Comparison of ENCODE assay signal across 8 mouse cellular contexts in genomic region chr1:37429366-37430296, GRCm38 (mm10). TPM values are rescaled to one million over a fixed set of nuclear protein-coding genes. Genes with fewer than 3 reads are reported as not detected.
DNase-seq lines count a peak whose midpoint lies in the region; ATAC-seq and TF ChIP-seq lines count a peak whose summit lies in the region.

Coa5 (minus strand) TSS chr1:37430103.
Unc50 (plus strand) TSS chr1:37430139.

- no peak for TF ChIP-seq RAD21 in MEL (IDR thresholded peaks at IDR 0.05; ENCODE audit: low read depth, low read length)

- no peaks in the 10 kb centered on the region for H3K9me3 ChIP-seq in MEL (replicated peaks; ENCODE audit: insufficient read depth, low read length)
- no peaks in the 10 kb centered on the region for H3K9me3 ChIP-seq in forebrain, postnatal 0 days (ENCODE audit: low read length)
- no peaks in the 10 kb centered on the region for H3K9me3 ChIP-seq in lung, embryonic 15.5 days

- H3K36me3 ChIP-seq in MEL (ENCODE audit: control insufficient read depth in 1 of 2, insufficient read depth in 2 of 2, low read length in 2 of 2), result peaks cover 6 to 40% of the 10 kb centered on the region in 2 experiments
- H3K36me3 ChIP-seq in forebrain, postnatal 0 days (ENCODE audit: insufficient read depth), result peaks cover 25% of the 10 kb centered on the region
- H3K36me3 ChIP-seq in lung, embryonic 15.5 days, result peaks cover 37% of the 10 kb centered on the region

- peak within 1 kb of the TSS; percentile 94 for H3K4me2 ChIP-seq in forebrain, postnatal 0 days (ENCODE audit: low read depth)
- peak within 1 kb of the TSS; percentile 77 for H3K4me2 ChIP-seq in lung, embryonic 15.5 days

- H3K4me3 ChIP-seq in MEL (ENCODE audit: control insufficient read depth in 1 of 2, insufficient read depth in 1 of 2, low read depth in 2 of 2, low read length in 2 of 2), result peak within 1 kb of the TSS; percentile 92 to 93
- H3K4me3 ChIP-seq in cerebellum, adult 2 months (replicated peaks; ENCODE audit: insufficient read depth, low read depth, low read length), result peak within 1 kb of the TSS; percentile 90
- peak within 1 kb of the TSS; percentile 93 for H3K4me3 ChIP-seq in forebrain, postnatal 0 days (ENCODE audit: low read depth, low read length)
- H3K4me3 ChIP-seq in lung, embryonic 15.5 days, result peak within 1 kb of the TSS; percentile 91

- H3K27ac ChIP-seq in MEL (ENCODE audit: control insufficient read depth, low read depth, low read length), result peak within 1 kb of the TSS; percentile 94
- H3K27ac ChIP-seq in cerebellum, adult 2 months (ENCODE audit: insufficient read depth, low read length), result peak within 1 kb of the TSS; percentile 45
- peak within 1 kb of the TSS; percentile 82 for H3K27ac ChIP-seq in forebrain, postnatal 0 days (ENCODE audit: low read depth, low read length)
- H3K27ac ChIP-seq in lung, embryonic 15.5 days, result peak within 1 kb of the TSS; percentile 69

- no peak for TF ChIP-seq CTCF in MEL (IDR thresholded peaks at IDR 0.05 in 2 of 3, conservative IDR thresholded peaks at IDR 0.05 in 1 of 3; ENCODE audit: control insufficient read depth in 1 of 3, insufficient read depth in 1 of 3, low read depth in 2 of 3, low read length in 3 of 3, poor library complexity in 1 of 3, severe bottlenecking in 1 of 3)
- no peak for TF ChIP-seq CTCF in cerebellum, adult 2 months (IDR thresholded peaks at IDR 0.05; ENCODE audit: borderline replicate concordance, insufficient read depth, low read depth, low read length)
- TF ChIP-seq CTCF in forebrain, postnatal 0 days (IDR thresholded peaks at IDR 0.05; ENCODE audit: low read depth), result peak; percentile 29; the same call in 1 of the 2 replicates

- ATAC-seq in forebrain, postnatal 0 days, result peak; percentile 99
- ATAC-seq in lung, embryonic 15.5 days (ENCODE audit: borderline replicate concordance, extremely low read depth, low FRiP score, low TSS enrichment), result peak; percentile 98

- H3K27me3 ChIP-seq in MEL (ENCODE audit: control insufficient read depth in 1 of 2, insufficient read depth in 2 of 2, low read length in 2 of 2), result no peaks in the 10 kb centered on the region
- no peaks in the 10 kb centered on the region for H3K27me3 ChIP-seq in cerebellum, adult 2 months (ENCODE audit: control insufficient read depth, insufficient read depth, low read length)
- H3K27me3 ChIP-seq in forebrain, postnatal 0 days (ENCODE audit: insufficient read depth, low read length), result no peaks in the 10 kb centered on the region
- H3K27me3 ChIP-seq in lung, embryonic 15.5 days, result no peaks in the 10 kb centered on the region

- DNase-seq in MEL (ENCODE audit: low read depth, low spot score), result peak; percentile 97
- peak; percentile 96 to 97 for DNase-seq in cerebellum, adult 2 months
- DNase-seq in forebrain, postnatal 0 days, result peak; percentile 96
- DNase-seq in heart, postnatal 4 days, result peak; percentile 95
- DNase-seq in layer of hippocampus, adult 8-10 months (ENCODE audit: low spot score in 2 of 2), result peak; percentile 93 to 94
- peak; percentile 92 for DNase-seq in ovary, adult 18-20 months (ENCODE audit: low spot score)
- DNase-seq in thymus, postnatal 0 days (ENCODE audit: low spot score), result peak; percentile 97

- peak; percentile 77 to 85 for TF ChIP-seq POLR2A in MEL (IDR thresholded peaks at IDR 0.05; ENCODE audit: control insufficient read depth in 1 of 2, insufficient read depth in 1 of 2, low read depth in 1 of 2, low read length in 2 of 2, poor library complexity in 1 of 2)
- TF ChIP-seq POLR2A in cerebellum, adult 2 months (IDR thresholded peaks at IDR 0.05; ENCODE audit: borderline replicate concordance, insufficient read depth, low read length), result peak; percentile 80

- H3K9ac ChIP-seq in MEL (ENCODE audit: control insufficient read depth, low read depth, low read length, poor library complexity, severe bottlenecking), result peak within 1 kb of the TSS; percentile 86
- H3K9ac ChIP-seq in forebrain, postnatal 0 days, result peak within 1 kb of the TSS; percentile 88
- peak within 1 kb of the TSS; percentile 96 for H3K9ac ChIP-seq in lung, embryonic 15.5 days

- no peak for TF ChIP-seq EP300 in MEL (IDR thresholded peaks at IDR 0.05; ENCODE audit: low read depth in 1 of 2, low read length in 2 of 2)

- H3K79me2 ChIP-seq in MEL (ENCODE audit: control insufficient read depth, insufficient read depth, low read length, poor library complexity), result peaks cover 46% of the 10 kb centered on the region

- 1% methylated on average over 57 of the region's 57 CpGs for WGBS in cerebellum, adult 2 months
- 4% methylated on average over 57 of the region's 57 CpGs for WGBS in forebrain, postnatal 0 days
- 2% methylated on average over 57 of the region's 57 CpGs for WGBS in lung, embryonic 15.5 days

- peaks cover 14 to 35% of the 10 kb centered on the region in 2 experiments for H3K4me1 ChIP-seq in MEL (ENCODE audit: control insufficient read depth in 1 of 2, insufficient read depth in 2 of 2, low read length in 2 of 2)
- H3K4me1 ChIP-seq in cerebellum, adult 2 months (ENCODE audit: control insufficient read depth, insufficient read depth, low read length), result peaks cover 3% of the 10 kb centered on the region; the same call in 1 of the 2 replicates
- H3K4me1 ChIP-seq in forebrain, postnatal 0 days (ENCODE audit: insufficient read depth), result peaks cover 14% of the 10 kb centered on the region
- H3K4me1 ChIP-seq in lung, embryonic 15.5 days, result peaks cover 24% of the 10 kb centered on the region

TF ChIP-seq in MEL, 35 proteins besides CTCF, POLR2A, EP300 and RAD21 (continues in another document):
- TF ChIP-seq MAX (IDR thresholded peaks at IDR 0.05; ENCODE audit: low read length) (peak; percentile 45; the same call in 1 of the 2 replicates), NELFE (IDR thresholded peaks at IDR 0.05; ENCODE audit: low read depth, low read length) (peak; percentile 74), MYC (IDR thresholded peaks at IDR 0.05; ENCODE audit: low read depth, low read length) (peak; percentile 51; the same call in 1 of the 2 replicates), ETS1 (IDR thresholded peaks at IDR 0.05; ENCODE audit: low read depth, low read length) (peak; percentile 34; the same call in 1 of the 2 replicates), HCFC1 (IDR thresholded peaks at IDR 0.05; ENCODE audit: low read depth, low read length) (peak; percentile 97), NRF1 (IDR thresholded peaks at IDR 0.05; ENCODE audit: insufficient read depth, low read depth, low read length, poor library complexity, severe bottlenecking) (peak; percentile 88), POLR2AphosphoS2 (IDR thresholded peaks at IDR 0.05; ENCODE audit: low read length) (peak; percentile 75), USF1 (IDR thresholded peaks at IDR 0.05; ENCODE audit: low read depth, low read length) (no peak), CHD1 (IDR thresholded peaks at IDR 0.05; ENCODE audit: low read depth, low read length) (no peak), UBTF (IDR thresholded peaks at IDR 0.05; ENCODE audit: borderline replicate concordance, insufficient read depth, low read depth, low read length) (no peak; the same call in 1 of the 2 replicates), MAZ (IDR thresholded peaks at IDR 0.05; ENCODE audit: low read depth, low read length) (no peak), ZNF384 (IDR thresholded peaks at IDR 0.05; ENCODE audit: low read depth, low read length) (no peak), MEF2A (IDR thresholded peaks at IDR 0.05; ENCODE audit: extremely low read depth, insufficient replicate concordance, low read depth, low read length, poor library complexity, severe bottlenecking) (no peak), RCOR1 (IDR thresholded peaks at IDR 0.05; ENCODE audit: low read depth, low read length) (no peak), GATA1 (IDR thresholded peaks at IDR 0.05; ENCODE audit: low read depth, low read length) (no peak), ZKSCAN1 (IDR thresholded peaks at IDR 0.05; ENCODE audit: low read depth, low read length) (no peak), USF2 (IDR thresholded peaks at IDR 0.05; ENCODE audit: borderline replicate concordance in 1 of 2, insufficient read depth in 1 of 2, low read depth in 1 of 2, low read length in 2 of 2) (no peak), TAL1 (IDR thresholded peaks at IDR 0.05; ENCODE audit: low read length) (no peak), POLR2AphosphoS5 (IDR thresholded peaks at IDR 0.05; ENCODE audit: borderline replicate concordance, low read depth, low read length) (0 out of 2 replicates have a peak, but pooled peaks have one; percentile 24), BHLHE40 (IDR thresholded peaks at IDR 0.05; ENCODE audit: borderline replicate concordance, low read depth, low read length) (no peak), MXI1 (IDR thresholded peaks at IDR 0.05; ENCODE audit: low read depth, low read length) (peak; percentile 88), ELF1 (IDR thresholded peaks at IDR 0.05; ENCODE audit: low read depth, low read length) (peak; percentile 99), TBP (IDR thresholded peaks at IDR 0.05; ENCODE audit: low read depth, low read length) (peak; percentile 71)

RNA-seq across cellular contexts. Expression of gene Coa5, which starts in this region (rescaled TPM):
- 26.7 and 31.4 TPM in 2 replicates for total RNA-seq in MEL (2012; rRNA removed)
- polyA plus RNA-seq in MEL (2012; ENCODE audit: insufficient read depth in 1 of 2, insufficient read length in 2 of 2, low read depth in 1 of 2, low replicate concordance in 2 of 2, missing spikeins in 1 of 2), result 10 to 100 TPM in 1 of 2 experiments, not detected in 1; 34.5 TPM
- polyA plus RNA-seq in cerebellum, adult 2 months (2012; rRNA removed), result 50.3 and 53.0 TPM in 2 replicates
- total RNA-seq in forebrain, postnatal 0 days (2014; rRNA removed), result 36.2 and 45.3 TPM in 2 replicates
- 28.5 and 37.1 TPM in 2 replicates for polyA plus RNA-seq in forebrain, postnatal 0 days (2015; fragmentation: Nextera tagmentation; extraction: Ambion mirVana)
- total RNA-seq in heart, postnatal 4 days (2021), result 10 to 100 TPM; 84.1 to 85.6 TPM
- 10 to 100 TPM; 61.1 to 67.4 (median 63.8) TPM for total RNA-seq in layer of hippocampus, adult 8-10 months (2022)
- polyA plus RNA-seq in lung, embryonic 15.5 days (2015; fragmentation: Nextera tagmentation; extraction: Ambion mirVana), result 40.1 and 41.4 TPM in 2 replicates
- 37.7 and 38.4 TPM in 2 replicates for polyA plus RNA-seq in thymus, postnatal 0 days (2015; fragmentation: Nextera tagmentation; extraction: Ambion mirVana)

RNA-seq across cellular contexts. Expression of gene Unc50, which starts in this region (rescaled TPM):
- total RNA-seq in MEL (2012; rRNA removed), result 56.4 and 62.3 TPM in 2 replicates
- 100 to 1,000 TPM in 1 of 2 experiments, 10 to 100 TPM in 1; 61.8 to 609 TPM for polyA plus RNA-seq in MEL (2012; ENCODE audit: insufficient read depth in 1 of 2, insufficient read length in 2 of 2, low read depth in 1 of 2, low replicate concordance in 2 of 2, missing spikeins in 1 of 2)
- 96.5 and 105 TPM in 2 replicates for polyA plus RNA-seq in cerebellum, adult 2 months (2012; rRNA removed)
- 78.3 and 88.8 TPM in 2 replicates for total RNA-seq in forebrain, postnatal 0 days (2014; rRNA removed)
- 125 and 139 TPM in 2 replicates for polyA plus RNA-seq in forebrain, postnatal 0 days (2015; fragmentation: Nextera tagmentation; extraction: Ambion mirVana)
- 10 to 100 TPM; 32.2 to 39.3 TPM for total RNA-seq in heart, postnatal 4 days (2021)
- total RNA-seq in layer of hippocampus, adult 8-10 months (2022), result 10 to 100 TPM; 50.1 to 60.1 (median 56.9) TPM
- polyA plus RNA-seq in lung, embryonic 15.5 days (2015; fragmentation: Nextera tagmentation; extraction: Ambion mirVana), result 140 and 142 TPM in 2 replicates
- polyA plus RNA-seq in thymus, postnatal 0 days (2015; fragmentation: Nextera tagmentation; extraction: Ambion mirVana), result 132 and 135 TPM in 2 replicates

Comparison
In these comparisons a context has a peak if more than half of its experiments do, and no peak if none do; other contexts are left out.
1. Peak in every context shown above with its lines: DNase-seq, ATAC-seq, H3K4me3 ChIP-seq and H3K27ac ChIP-seq.